Mouse (Mus musculus) left cerebral cortex, adult 2 months (tissue): ENCODE data around the gene Kpna3. TPM values are rescaled to one million over a fixed set of nuclear protein-coding genes. Genes with fewer than 3 reads are reported as not detected.
"Not testable (repeated sequence)": the region's sequence is repeated elsewhere in the genome, so short reads cannot be mapped to it uniquely, and the experiment has no call there.

ENCODE experiments used
- DNase-seq, 2 experiments: peaks; one replicate each; pipeline ENCODE4 v3.0.0; 2021 to 2022; ENCODE audit warnings: low spot score in 2 of 2, mixed read lengths in 1 of 2; ENCODE audit errors: extremely low spot score in 1 of 2
- H3K27ac ChIP-seq: fragments of 200-600 bp; 2 replicates; pipeline ENCODE4 v1.8.1; 2022
- H3K4me3 ChIP-seq: fragments of 200-600 bp; 2 replicates; pipeline ENCODE4 v1.8.1; 2022
- CTCF ChIP-seq: fragments of 200-600 bp; IDR thresholded peaks from 2 replicates; pipeline ENCODE4 v1.8.1; 2022; ENCODE audit warnings: antibody characterized with exemption, mild to moderate bottlenecking, moderate library complexity
- intact Hi-C: fragments of 180-260 bp; cut with DNase I; formaldehyde crosslinking; loops from one replicate; pipeline ENCODE4 v1.15.1; 2025
- total RNA-seq, 2 experiments: library from RNA; stranded (reverse); gene quantifications; 2 replicates each; pipeline ENCODE4 v1.2.3; 2021

Kpna3 gene
- total RNA-seq, 2 experiments from 2014 or later = 66.1 to 72.7 TPM

DNA sequence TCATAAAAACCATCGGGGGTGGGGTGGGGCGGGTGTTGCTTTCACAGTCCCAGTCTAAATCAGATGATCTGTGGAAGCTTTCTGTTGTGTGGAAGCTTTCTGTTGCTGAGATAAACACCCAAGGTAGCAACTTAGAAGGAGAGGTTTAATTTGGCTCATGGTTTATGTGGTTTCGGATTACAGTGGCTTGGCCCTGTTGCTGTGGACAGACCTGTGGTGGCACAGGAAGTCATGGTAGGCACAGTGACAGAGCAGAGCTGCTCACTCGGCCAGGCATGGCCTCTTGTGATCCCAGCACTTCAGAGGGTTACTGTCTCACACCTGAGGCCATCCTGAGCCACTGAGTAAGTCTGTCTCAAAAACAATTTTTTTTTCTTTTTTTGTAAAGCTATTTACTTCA, 100.3 kb downstream of the Kpna3 start:
- Histone ChIP-seq H3K27ac (no peak overlapping the region), H3K4me3 (no peak overlapping the region)
- no peak for TF ChIP-seq CTCF
- intact Hi-C loops = loop anchor here (10.0 kb wide), 1 partner anchor 215 kb away; the partner anchor contains the start of gene Spryd7
- no peak for DNase-seq

DNA sequence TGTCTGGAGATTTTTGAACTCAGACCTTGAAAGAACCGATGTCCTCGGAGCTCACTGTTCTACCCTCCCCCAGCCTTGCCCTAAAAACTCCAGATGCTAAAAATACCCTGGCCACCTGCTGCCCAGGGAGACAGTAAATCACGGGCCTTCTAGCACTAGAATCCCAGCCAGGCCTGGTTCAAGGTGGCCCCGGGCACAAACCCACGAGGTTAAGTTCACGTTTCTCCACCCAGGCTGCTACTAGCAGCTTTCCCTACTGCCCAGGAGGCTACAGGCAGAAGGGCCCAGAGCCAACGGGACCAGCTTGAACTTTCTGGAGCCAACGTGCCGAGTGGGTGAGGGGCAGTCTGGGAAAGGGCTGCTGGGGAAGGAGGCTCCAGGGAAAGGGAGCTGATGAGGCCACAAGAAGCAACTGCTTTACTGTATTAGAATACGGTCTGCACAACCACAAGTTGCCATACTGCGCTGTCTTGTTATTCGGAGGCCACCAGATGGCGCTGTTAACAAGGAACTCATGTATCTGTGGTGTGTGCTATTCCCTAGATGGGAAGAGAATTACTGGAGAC, 108.6 kb downstream of the Kpna3 start:
- TF ChIP-seq CTCF = peak; percentile 75
- DNase-seq = peak; percentile 76 to 77
- H3K27ac ChIP-seq = peak overlapping the region; percentile 53
- intact Hi-C loops = loop anchor here (2.0 to 10.0 kb wide), 3 partner anchors 30 to 224 kb away; partner anchors contain the start of genes Ebpl and Spryd7
- peak overlapping the region; percentile 14; the same call in 1 of the 2 replicates for H3K4me3 ChIP-seq

DNA sequence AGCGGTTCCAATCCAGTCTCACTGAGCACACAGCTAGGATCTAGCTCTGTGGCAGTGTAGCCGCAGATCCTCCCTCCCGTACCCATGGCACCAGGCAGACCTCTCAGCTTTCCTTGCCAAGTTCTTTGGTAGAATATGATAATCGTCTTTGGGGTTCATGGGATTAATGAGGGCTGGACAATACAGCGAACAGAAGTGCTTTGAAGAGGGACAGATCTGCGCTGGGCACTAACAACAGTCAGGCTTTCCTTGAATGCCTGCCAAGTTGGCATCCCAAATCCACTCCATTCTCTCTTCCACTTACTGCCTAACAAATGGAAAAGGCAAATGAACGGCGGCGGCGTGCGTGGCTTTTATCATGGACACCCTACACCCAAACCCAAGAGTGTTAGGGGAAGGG, 109.1 kb downstream of the Kpna3 start:
- Histone ChIP-seq H3K4me3 (no peak overlapping the region), H3K27ac (peak overlapping the region; percentile 53; the same call in 1 of the 2 replicates)
- TF ChIP-seq CTCF = no peak
- peak; percentile 39 to 45 for DNase-seq
- intact Hi-C loops = loop anchor here (2.0 to 10.0 kb wide), 3 partner anchors 30 to 224 kb away; partner anchors contain the start of genes Ebpl and Spryd7

DNA sequence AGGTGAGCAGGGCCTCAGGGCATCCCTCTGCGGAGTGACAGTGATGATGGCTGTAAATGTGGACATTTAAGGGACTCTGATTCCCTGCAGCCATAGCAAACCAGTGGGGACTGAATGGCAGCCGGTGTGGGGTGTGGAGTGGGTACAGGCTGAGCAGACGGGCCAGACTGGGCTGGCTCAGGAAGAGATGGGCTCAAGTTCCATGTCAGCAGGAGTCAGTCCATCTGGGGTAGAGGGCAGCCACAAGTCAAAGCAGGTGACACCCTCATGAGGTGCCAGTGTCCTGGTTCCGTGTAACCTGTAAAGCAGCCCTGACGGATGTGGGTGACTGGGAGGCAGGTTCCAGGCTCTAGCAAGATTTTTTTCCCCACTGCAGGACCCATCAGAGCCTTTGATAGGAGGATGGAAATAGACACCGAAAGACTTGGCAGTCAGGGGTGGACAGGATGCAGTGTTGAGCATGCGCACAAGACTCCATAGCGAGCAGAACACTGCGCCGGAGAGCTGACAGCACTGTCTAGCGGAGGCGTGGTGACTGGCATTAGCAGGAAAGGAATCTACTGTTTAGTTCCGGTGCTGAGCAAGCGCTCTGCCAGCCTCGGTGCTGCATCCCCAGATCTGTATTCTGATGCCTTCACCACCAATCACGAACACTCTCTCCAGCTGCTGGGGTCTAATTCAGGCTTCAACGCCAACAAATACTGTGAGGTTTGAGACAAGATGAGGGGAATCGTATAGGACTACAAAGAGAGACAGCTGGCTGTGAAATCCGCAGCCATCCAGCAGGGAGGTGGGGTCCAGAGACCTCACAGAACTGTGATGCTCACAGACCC, 111.8 kb downstream of the Kpna3 start:
- peak; percentile 84 to 85 for DNase-seq
- intact Hi-C loops = no loop called here
- TF ChIP-seq CTCF = no peak
- Histone ChIP-seq H3K27ac (peak overlapping the region; percentile 88), H3K4me3 (peak overlapping the region; percentile 22)

DNA sequence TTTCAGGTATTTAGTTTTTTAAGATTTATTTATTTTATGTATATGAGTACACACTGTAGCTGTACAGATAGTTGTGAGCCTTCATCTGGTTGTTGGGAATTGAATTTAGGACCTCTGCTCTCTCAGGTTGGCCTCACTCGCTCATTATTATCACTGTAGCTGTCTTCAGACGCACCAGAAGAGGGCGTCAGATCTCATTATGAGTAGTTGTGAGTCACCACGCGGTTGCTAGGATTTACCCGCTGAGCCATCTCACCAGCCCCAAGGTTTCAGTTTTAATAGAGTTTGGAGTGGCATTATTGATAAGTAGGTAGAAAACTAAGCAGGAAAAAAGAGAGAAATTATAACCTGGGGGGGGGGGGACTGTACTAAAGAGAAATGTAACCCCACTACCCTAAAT, 112.7 kb downstream of the Kpna3 start:
- H3K27ac ChIP-seq, DNase-seq, H3K4me3 ChIP-seq, intact Hi-C loops: not testable (repeated sequence)
- peak; percentile 19 for TF ChIP-seq CTCF

DNA sequence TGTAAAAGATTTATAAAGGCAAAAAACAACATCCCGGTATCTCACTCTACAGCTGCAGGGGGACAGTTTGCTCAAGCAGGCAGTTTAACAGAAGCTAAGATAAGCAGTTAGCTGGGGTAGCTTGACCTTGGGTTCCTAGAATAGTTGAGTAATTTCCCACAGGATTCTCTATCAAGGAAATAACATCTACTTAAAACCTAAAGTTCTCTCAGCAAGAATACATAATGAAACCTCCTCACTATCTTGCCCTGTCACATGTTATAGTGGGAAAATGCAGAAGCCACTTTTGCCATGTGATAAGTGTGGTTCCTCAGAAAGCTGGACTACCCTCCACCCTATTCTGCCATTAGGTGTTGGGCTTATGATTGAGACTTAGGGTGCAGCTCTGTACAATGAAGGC, 116.9 kb downstream of the Kpna3 start:
- no peak for TF ChIP-seq CTCF

DNA sequence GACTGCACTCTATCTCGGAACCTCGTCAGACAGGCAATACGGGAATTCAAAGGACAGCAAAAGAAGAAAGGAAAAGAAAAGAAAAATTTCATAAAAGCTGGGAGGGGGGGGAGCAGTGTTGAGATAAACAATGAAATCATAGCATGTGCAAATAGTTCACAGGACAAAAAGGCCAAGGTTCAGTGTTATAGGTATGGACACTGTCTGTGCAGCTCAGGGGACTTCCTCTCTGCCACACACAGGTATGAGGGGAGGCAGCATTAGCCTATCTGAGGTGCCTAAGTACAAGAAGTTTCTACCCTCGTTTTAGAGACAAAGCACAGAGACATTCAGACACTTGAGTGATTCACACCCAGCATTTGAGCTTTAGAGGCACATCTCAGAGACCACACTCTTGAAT, 118.5 kb downstream of the Kpna3 start:
- no peak overlapping the region for H3K4me3 ChIP-seq
- no peak overlapping the region for H3K27ac ChIP-seq
- no peak for DNase-seq
- TF ChIP-seq CTCF = no peak
- intact Hi-C loops = no loop called here

More for the DNA sequence above, 116.9 kb downstream of the Kpna3 start:
- intact Hi-C loops = no loop called here
- no peak for DNase-seq
- H3K27ac ChIP-seq = no peak overlapping the region
- no peak overlapping the region for H3K4me3 ChIP-seq

DNA sequence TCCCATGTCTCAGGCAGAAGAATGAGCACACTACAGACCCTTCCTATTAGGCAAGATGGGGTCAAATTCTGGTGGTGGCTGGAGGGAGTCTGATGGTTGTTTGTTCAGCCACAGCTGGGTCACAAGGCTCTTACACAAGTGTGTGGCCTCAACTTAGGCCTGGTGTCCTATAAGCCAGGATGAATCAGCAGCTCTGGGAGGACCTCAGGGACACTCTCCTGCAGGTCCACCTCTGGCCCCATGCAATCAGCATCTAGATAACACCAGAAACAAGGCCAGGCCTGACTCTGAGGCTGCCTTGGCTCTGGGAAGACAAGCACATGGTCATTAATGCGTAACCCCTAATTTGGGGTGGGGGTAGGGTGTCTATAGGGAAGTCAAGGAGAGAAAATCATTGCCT, 118.9 kb downstream of the Kpna3 start:
- Histone ChIP-seq H3K4me3 (no peak overlapping the region), H3K27ac (no peak overlapping the region)
- DNase-seq = no peak
- intact Hi-C loops = no loop called here
- TF ChIP-seq CTCF = no peak

DNA sequence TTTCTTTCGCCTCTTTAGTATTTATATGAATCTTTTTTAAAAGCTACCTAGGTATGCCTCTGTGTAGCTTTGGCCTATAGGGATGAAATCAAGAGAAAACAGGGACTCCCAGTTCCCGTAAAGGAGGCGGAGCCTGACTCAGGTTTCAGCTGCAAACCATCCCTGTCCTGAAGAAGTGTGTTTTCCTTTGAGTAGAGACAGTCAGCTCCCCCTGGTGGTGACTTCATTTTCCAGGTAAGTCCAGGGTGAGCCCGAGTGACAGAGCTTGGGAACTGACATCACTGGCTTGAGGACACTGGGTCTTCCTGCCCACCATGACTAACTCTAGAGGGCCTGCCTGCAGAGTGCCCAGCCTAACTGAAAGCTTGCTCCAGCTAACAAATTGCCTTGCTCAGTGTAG, 122.8 kb downstream of the Kpna3 start:
- intact Hi-C loops = no loop called here
- no peak overlapping the region for H3K4me3 ChIP-seq
- TF ChIP-seq CTCF = peak; percentile 75
- peak; percentile 51 to 64 for DNase-seq
- no peak overlapping the region for H3K27ac ChIP-seq

Other genes with a start within 250 kb of the Kpna3 start
- gene Sgcg, start 181.4 kb downstream of the Kpna3 start, total RNA-seq = under 1 TPM in 1 of 2 experiments, not detected in 1; 0.14 TPM
- under 1 TPM; 0.56 to 0.77 TPM for gene Arl11, start 130.1 kb downstream of the Kpna3 start, total RNA-seq
- 1 to 10 TPM; 3.9 to 4.3 TPM for gene Ebpl, start 79.4 kb downstream of the Kpna3 start, total RNA-seq
- gene Spryd7, start 117.0 kb upstream of the Kpna3 start, total RNA-seq = 10 to 100 TPM; 44.3 to 45.3 TPM
- 10 to 100 TPM in 1 of 2 experiments, 1 to 10 TPM in 1; 9.6 to 11.3 TPM for gene Trim13, start 158.4 kb upstream of the Kpna3 start, total RNA-seq
- under 1 TPM; 0.57 to 0.77 TPM for gene Kcnrg, start 167.6 kb upstream of the Kpna3 start, total RNA-seq